Mouse (Mus musculus) testis, postnatal 14 days (tissue): Measurements from ENCODE around the gene Asb7.

ENCODE experiments used
- DNase-seq: peaks from one replicate; pipeline ENCODE4 v3.0.0; 2021; ENCODE audit warnings: low spot score

The Asb7 gene

DNA sequence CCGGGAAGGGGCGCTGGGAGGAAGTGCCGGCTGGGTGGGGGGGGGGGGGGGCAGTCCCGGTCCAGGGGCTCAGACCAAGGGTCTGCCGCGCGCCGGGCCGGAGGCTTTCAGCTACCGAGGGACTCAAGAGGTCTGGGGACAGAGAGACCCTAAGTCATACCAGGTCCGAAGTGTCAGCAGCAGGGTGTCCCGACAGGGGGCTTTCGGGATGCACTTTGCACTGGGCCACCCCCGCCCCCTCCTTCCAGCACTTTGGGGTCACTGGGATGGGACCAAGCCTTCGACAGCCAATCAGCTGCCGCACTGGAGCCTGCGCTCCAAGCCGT is at the start of gene Asb7:
Gene Asb7, minus strand, starts transcription at position 303 of the 326 bp plus-strand sequence.
- DNase-seq: no peak

DNA sequence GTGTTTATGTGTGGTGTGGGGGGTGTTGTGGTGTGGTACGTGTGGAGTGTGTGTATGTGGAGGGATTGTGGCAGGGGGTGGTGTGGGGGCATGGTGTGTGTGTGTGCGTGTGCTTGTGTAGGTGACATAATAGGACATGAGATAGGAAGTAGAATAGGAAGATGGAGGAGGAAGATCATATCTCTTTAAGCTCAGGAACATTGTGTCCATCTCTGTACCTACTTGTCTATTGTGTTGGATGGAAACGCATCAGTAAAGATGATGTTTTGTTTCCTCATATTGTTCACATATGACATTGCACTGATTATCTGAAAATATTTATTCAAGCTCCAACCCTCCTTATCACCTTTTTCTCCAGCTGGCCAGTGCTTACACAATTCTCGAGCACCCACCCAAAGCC is 48.0 kb upstream of the Asb7 start:
- DNase-seq: no peak

DNA sequence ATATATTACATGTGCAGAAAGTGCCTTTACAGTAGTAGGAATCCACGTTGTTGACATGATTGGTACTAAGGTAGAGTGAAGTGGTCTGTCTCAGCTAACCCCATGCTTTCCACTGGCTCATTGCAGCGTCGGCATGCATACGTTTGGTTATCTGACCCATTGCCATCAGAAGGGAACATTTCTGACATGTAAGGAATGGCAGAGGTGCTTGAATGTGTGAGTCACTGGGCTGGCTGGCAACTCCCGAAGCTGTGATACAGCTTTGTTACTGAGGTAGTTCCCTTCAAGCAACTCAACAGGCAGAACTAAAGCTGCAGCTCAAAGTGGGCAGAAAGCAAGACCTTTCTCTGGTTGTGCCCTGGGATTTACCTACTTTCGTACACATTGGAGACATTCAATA is 45.6 kb upstream of the Asb7 start:
- DNase-seq: no peak

- DNase-seq: no peak
These were observed 45.1 kb upstream of the Asb7 start for GRCm38 (mm10) chr7:66734466-66734865.

DNA sequence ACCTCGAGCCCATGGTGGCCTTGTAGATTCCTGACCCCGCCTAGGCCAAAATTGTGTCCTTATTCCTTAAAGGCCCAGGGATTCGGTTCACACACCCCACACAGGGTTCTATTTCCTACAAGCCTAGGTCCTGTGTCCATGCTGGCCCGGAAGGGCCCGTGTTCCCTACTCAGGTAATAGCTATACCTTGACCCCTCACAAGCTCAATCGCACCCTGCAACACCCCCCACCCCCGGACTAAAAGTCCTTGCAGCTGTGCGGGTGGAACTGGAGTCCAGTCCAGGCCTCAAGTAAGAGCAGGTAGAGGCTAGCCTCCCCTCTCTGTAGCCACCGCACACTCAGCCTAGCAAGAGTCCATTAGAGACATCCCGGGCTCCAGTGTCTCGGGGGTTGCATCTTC is 44.5 kb upstream of the Asb7 start:
- DNase-seq: peak; percentile 25

GRCm38 (mm10) chr7:66733431-66733830 is 44.0 kb upstream of the Asb7 start:
- DNase-seq: peak; percentile 73

- no peak for DNase-seq
These were observed 39.8 kb upstream of the Asb7 start for GRCm38 (mm10) chr7:66729232-66729631.

DNA sequence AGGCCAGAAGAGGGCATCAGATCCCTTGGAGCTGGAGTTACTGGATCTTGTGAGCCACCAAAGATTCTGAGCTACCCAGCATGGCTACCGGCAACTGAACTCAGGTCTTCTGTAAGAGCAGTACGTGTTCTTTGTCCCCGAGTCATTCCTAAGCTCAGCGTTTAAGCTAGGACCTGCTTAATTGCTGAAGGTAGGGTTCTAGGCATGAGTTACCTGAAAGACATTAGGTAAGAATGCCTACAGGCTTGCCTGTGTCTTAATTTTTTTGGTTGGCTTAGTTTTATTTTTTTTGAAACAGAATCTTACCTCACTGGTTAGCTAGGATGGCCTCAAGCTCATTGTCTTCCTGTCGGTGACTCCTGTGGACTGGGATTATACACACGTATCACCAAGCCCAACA is 38.7 kb upstream of the Asb7 start:
- no peak for DNase-seq

GRCm38 (mm10) chr7:66724954-66725353 is 35.6 kb upstream of the Asb7 start:
- no peak for DNase-seq

DNA sequence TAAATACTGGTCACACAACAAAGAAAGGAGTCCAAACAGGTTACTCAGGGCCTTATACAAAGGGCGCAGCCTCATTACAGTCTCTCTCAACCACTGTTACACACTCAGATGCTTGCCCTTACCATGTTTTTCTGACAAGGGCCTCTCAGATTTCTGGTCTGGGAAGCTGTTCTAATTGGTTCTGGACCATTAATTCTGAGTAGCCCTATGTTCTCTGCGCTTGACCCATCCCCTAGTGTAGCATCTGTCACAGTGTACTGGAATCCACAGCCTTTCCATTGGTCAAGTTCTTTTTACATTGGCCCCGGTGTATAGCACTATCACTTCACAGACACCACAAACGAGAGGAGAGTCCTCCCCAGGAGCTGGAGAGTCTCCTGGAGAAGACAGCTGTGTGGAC is 35.1 kb upstream of the Asb7 start:
- DNase-seq: no peak

DNA sequence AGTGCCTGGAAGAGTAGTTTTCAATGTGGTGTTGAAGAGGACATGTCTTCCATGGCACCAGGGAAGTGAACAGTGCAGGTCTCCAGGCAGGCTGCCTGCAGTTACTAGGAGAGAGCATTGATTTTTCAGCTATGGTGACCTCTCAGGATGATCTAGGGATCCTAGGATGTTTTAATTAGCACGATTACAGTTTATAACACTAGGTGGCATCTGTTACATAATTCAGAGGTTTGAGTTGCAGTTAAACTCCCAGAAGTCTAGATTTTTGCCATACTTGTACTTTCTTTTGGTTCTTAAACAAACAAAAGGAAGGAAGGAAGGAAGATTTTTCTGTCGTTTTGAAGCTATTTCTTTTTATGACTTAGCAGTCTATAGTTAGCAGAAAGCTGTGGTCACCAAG is 21.8 kb upstream of the Asb7 start:
- no peak for DNase-seq

DNA sequence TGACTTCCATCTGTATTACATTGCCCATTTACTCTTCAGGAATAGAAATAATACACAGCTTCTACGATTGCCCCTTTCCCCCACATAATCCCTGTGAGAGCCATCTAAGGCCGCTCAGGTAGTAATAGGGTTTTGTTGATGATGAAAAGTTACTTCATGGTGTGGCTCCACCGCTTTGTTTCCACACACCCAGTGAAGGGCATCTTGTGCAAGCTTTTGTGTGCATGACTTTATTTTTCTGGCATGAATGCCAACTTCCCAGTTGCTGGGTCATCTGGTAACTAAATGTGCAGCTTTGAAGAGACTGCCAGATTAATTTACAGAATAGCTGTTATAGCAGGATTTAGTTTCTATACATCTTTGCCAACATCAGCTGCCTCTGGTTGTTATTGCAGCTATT is 15.2 kb upstream of the Asb7 start:
- DNase-seq: no peak

GRCm38 (mm10) chr7:66702721-66703120 is 13.3 kb upstream of the Asb7 start:
- no peak for DNase-seq

DNA sequence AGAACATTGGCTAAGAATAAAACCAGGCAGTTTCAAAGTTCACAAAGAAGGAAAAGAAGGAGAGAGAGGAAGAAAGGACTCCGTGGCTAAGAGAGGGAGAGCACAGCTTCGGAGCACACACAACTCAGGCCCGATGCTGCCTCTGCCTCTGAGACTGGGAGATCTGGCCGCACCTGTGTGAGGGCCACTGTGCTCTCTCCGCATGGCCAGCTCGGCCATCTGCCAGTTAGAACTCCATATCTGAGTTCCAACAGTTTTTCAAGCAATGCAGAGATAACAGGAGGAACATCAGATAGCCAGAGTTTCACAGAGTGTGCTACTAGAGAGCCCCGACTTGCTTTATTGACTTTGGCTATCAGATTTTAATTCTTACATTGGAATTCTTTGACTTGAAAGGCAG is 5.1 kb upstream of the Asb7 start:
- peak; percentile 53 for DNase-seq

DNA sequence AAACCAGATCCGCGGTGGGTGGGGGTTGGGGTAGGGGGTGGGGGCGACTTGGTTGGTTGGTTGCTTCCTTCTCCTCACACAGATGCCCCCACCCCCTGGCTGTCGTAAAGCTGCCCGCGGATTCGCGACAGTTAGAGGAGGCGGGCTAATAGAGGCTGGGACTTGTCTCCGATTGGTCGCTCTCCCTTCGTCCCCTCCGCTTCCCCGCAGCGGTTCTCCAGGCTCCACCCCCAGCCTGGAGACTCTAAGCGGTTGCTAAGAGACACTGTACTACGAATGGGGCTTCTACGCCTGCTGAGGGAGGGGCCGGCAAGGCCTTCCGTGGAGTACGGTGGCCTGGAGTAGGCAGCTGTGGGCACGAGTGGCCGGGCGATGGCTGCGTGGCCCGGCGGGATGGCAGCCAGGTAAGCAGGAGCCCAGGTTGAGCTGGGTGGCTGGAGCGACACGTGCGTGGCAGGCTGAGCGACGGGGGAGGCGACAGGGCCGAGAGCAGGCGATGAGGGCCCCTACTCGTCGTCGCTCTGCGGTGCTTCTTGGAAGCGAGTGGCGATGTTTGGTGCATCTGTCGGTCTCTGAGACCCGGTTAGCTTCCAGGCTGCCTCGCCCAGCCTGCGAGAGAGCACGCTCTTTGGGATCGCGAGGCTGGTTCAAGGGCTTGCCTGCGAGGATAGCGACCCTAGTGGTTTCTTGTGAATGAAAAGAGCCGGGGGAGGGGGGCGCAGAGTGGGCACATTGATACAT is 394 bp upstream of the Asb7 start, which contains the start of gene Lins1:
Gene Lins1, plus strand, starts transcription at position 270 of the 741 bp plus-strand sequence.
- peak; percentile 97 for DNase-seq

GRCm38 (mm10) chr7:66688721-66689120 is 675 bp downstream of the Asb7 start:
- no peak for DNase-seq

GRCm38 (mm10) chr7:66682119-66682863 is 7.1 kb downstream of the Asb7 start:
- no peak for DNase-seq

DNA sequence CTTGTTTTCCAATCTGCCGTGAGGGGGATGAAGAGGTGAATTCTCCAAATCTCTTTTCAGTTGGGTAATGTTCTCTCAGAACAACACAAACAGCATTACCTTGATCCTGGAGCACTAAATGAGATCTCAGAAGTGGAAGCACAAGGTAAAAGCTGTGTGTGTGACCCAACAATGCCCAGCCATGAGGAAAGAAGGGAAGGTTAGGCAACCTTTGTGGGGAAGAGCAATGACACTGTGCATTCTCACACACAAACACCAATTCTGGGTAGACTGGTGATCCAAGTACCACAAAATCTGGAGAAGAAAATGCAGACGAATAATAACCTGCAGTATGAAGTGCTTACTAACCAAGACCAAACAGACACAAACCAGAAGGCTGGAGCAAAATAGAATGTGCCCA is 13.6 kb downstream of the Asb7 start:
- no peak for DNase-seq

- no peak for DNase-seq
These were observed 22.3 kb downstream of the Asb7 start for GRCm38 (mm10) chr7:66667064-66667463.

- no peak for DNase-seq
These were observed 25.8 kb downstream of the Asb7 start for GRCm38 (mm10) chr7:66663548-66663947.

DNA sequence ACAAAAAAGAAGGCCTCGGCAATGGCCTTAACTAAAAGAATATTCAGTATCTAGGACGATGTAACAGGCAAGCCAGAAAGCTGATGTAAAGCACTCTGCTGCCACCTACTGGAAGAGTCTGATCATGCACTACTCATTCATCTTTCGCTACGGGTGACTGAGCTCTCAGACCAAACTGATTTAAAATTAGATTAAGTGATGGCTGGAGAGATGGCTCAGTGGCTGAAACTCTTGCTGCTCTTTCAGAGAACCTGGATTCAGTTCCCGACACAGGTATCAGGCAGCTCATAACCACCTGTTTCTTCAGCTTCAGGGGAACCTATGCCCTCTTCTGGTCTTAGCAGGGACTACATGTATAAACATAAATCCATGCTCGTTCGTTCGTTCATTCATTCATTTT is 27.8 kb downstream of the Asb7 start:
- DNase-seq: peak; percentile 47

DNA sequence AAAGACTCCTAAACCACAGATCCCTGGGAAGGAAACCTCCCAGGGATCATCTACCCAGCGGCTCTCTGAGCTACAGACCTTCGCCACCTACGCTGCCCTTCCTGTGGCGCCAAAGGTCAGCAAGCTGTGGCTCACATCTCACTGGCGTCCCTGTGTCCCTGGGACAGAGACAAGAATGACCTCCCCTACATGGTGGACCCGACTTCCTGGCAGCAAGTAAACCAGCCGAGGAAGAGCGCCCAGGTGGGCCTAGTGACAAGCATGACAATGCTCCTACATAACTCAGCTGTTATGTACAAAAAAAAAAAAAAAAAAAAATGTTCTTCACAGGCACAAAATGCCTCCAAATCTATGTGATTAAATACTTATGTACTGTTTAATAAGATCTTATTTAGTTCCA is 28.4 kb downstream of the Asb7 start:
- no peak for DNase-seq

GRCm38 (mm10) chr7:66660291-66660690 is 29.1 kb downstream of the Asb7 start:
- DNase-seq: no peak

- DNase-seq: no peak
These were observed 33.9 kb downstream of the Asb7 start for GRCm38 (mm10) chr7:66655471-66655870.
